Mouse (Mus musculus) intestine, postnatal 0 days (tissue): ENCODE data around the gene Ost4. TPM values are rescaled to one million over a fixed set of nuclear protein-coding genes. Genes with fewer than 3 reads are reported as not detected.

ENCODE experiments used
- ATAC-seq: fragments of 200-750 bp; cut with Nextera tagmentation; 2 replicates; pipeline ENCODE4 v1.8.0; 2017; ENCODE audit warnings: mild to moderate bottlenecking, moderate TSS enrichment, moderate library complexity
- H3K27ac ChIP-seq: fragments of 300-500 bp; sonication (generic); 2 replicates; pipeline ENCODE4 v1.5.1; 2014; ENCODE audit warnings: mild to moderate bottlenecking, low read depth, low read length, moderate library complexity
- H3K27me3 ChIP-seq: fragments of 300-500 bp; sonication (generic); replicated peaks from 2 replicates; pipeline ENCODE4 v1.6.1; 2014; ENCODE audit warnings: low read length, mixed read lengths; ENCODE audit not compliant: control insufficient read depth, insufficient read depth
- H3K36me3 ChIP-seq: fragments of 300-500 bp; sonication (generic); 2 replicates; pipeline ENCODE4 v1.6.1; 2014; ENCODE audit warnings: mild to moderate bottlenecking, moderate library complexity; ENCODE audit not compliant: control insufficient read depth, insufficient read depth
- H3K4me1 ChIP-seq: fragments of 300-500 bp; sonication (generic); replicated peaks from 2 replicates; pipeline ENCODE4 v1.6.1; 2014; ENCODE audit warnings: antibody characterized with exemption, low read length, mixed read lengths; ENCODE audit not compliant: control insufficient read depth, insufficient read depth
- H3K4me2 ChIP-seq: fragments of 300-500 bp; sonication (generic); replicated peaks from 2 replicates; pipeline ENCODE4 v1.6.1; 2014; ENCODE audit warnings: low read depth, mild to moderate bottlenecking, moderate library complexity
- H3K4me3 ChIP-seq: fragments of 300-500 bp; sonication (generic); 2 replicates; pipeline ENCODE4 v1.5.1; 2014; ENCODE audit warnings: low read depth, low read length
- H3K9ac ChIP-seq: fragments of 300-500 bp; sonication (generic); 2 replicates; pipeline ENCODE4 v1.6.1; 2014; ENCODE audit warnings: mild to moderate bottlenecking, low read depth, low read length
- H3K9me3 ChIP-seq: fragments of 300-500 bp; sonication (generic); 2 replicates; pipeline ENCODE4 v1.6.1; 2016; ENCODE audit warnings: mixed run types; ENCODE audit not compliant: control insufficient read depth
- CTCF ChIP-seq: sonication (generic); IDR thresholded peaks from 2 replicates; pipeline ENCODE4 v1.5.1; 2016; ENCODE audit warnings: low read depth, mild to moderate bottlenecking, control low read depth, antibody characterized with exemption, moderate library complexity
- WGBS: fragments of 180-500 bp; shearing (Covaris S2); extraction: QIAGEN DNeasy Blood & Tissue Kit; methylation state at CpG from one replicate; pipeline ENCODE4 v1.1.7; 2014; 5-methylcytosine and 5-hydroxymethylcytosine counted together
- polyA plus RNA-seq: library from polyadenylated mRNA; unstranded; fragments of >200 nt; fragmentation: Nextera tagmentation; extraction: Ambion mirVana; gene quantifications from 2 replicates; pipeline ENCODE4 v1.2.1, GENCODE M21; 2015

Gene Ost4
- polyA plus RNA-seq, 1 experiment from 2014 or later = 495 TPM

DNA sequence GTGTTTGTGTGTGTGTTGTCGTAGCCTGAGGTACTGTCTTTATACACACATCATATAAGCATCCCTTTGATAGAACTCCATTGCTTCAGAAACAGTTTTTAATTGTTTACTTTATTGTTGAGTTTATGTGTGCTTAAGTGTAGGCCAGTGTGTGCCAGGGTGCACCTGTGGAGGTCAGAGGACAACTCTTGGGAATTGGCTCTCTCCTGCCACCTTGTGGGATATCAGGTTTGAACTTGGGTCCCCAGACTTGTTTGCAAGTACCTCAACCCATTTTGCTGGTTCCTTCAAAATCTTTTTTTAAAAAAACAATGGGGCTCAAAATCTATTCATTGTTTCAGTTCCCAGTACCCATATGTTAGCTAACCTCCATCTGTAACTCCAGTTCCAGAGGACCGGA, 35.4 kb upstream of the Ost4 start:
- Histone ChIP-seq H3K4me1 (no peaks in the 10 kb centered on the region), H3K9me3 (no peaks in the 10 kb centered on the region), H3K4me3 (no peak overlapping the region), H3K9ac (no peak overlapping the region), H3K27ac (no peak overlapping the region), H3K4me2 (no peak overlapping the region), H3K36me3 (no peaks in the 10 kb centered on the region), H3K27me3 (no peaks in the 10 kb centered on the region)
- WGBS = 92% methylated on average over 2 of the region's 2 CpGs
- no peak for ATAC-seq
- TF ChIP-seq CTCF = peak; percentile 73

GRCm38 (mm10) chr5:30934725-30935461, 27.3 kb upstream of the Ost4 start:
- 93% methylated on average over 5 of the region's 5 CpGs for WGBS
- no peak overlapping the region for H3K27ac ChIP-seq

GRCm38 (mm10) chr5:30933705-30934104, 26.1 kb upstream of the Ost4 start:
- H3K27me3 ChIP-seq = no peaks in the 10 kb centered on the region
- peaks cover 4% of the 10 kb centered on the region; the same call in 1 of the 2 replicates for H3K36me3 ChIP-seq
- no peak for TF ChIP-seq CTCF
- no peak for ATAC-seq
- no peak overlapping the region for H3K9ac ChIP-seq
- no peak overlapping the region for H3K4me2 ChIP-seq
- no peaks in the 10 kb centered on the region for H3K9me3 ChIP-seq
- H3K27ac ChIP-seq = no peak overlapping the region
- H3K4me3 ChIP-seq = no peak overlapping the region
- H3K4me1 ChIP-seq = no peaks in the 10 kb centered on the region
- WGBS = 70% methylated on average over 5 of the region's 5 CpGs

More at GRCm38 (mm10) chr5:30934725-30935461, 27.3 kb upstream of the Ost4 start:
- H3K27me3 ChIP-seq = no peaks in the 10 kb centered on the region
- no peak for ATAC-seq
- no peak overlapping the region for H3K9ac ChIP-seq
- H3K4me3 ChIP-seq = no peak overlapping the region
- H3K4me1 ChIP-seq = no peaks in the 10 kb centered on the region
- H3K4me2 ChIP-seq = no peak overlapping the region
- H3K36me3 ChIP-seq = peaks cover 4% of the 10 kb centered on the region; the same call in 1 of the 2 replicates
- H3K9me3 ChIP-seq = no peaks in the 10 kb centered on the region
- TF ChIP-seq CTCF = peak; percentile 41; the same call in 1 of the 2 replicates

DNA sequence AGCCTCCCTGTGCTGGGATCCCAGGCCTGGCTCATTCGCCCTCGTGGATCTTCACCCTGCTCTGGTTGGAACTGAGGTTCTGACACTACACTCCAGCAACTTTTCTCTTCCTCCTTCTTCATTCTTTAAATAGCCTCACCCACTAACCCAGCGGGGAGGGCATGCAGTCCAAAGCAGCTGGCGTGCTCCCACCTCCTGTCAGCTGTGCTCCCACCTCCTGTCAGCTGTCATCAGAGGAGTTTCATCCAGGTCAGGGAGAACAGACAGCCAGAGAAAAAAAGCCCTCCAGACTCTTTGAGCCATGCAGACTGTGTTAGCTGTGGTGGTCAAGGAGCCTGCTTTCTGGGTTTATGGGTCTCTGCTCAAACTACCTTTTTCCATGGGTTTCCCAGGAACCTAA, 23.8 kb upstream of the Ost4 start:
- WGBS = 85% methylated on average over 4 of the region's 4 CpGs
- Histone ChIP-seq H3K9ac (no peak overlapping the region), H3K27me3 (no peaks in the 10 kb centered on the region), H3K27ac (no peak overlapping the region), H3K4me3 (no peak overlapping the region), H3K4me1 (no peaks in the 10 kb centered on the region), H3K9me3 (no peaks in the 10 kb centered on the region), H3K36me3 (peaks cover 4% of the 10 kb centered on the region; the same call in 1 of the 2 replicates), H3K4me2 (no peak overlapping the region)
- no peak for TF ChIP-seq CTCF
- no peak for ATAC-seq

DNA sequence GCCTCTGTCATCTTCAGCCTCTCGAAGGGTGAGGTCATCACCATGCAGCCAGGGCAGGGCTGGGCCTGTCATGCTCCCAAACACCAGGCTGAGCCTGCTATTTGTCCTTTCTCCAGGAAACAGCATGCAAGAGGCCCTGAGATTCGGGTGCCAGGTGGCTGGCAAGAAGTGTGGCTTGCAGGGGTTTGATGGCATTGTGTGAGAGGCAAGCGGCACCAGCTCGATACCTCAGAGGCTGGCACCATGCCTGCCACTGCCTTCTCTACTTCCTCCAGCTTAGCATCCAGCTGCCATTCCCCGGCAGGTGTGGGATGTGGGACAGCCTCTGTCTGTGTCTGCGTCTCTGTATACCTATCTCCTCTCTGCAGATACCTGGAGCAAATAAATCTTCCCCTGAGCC, 23.3 kb upstream of the Ost4 start:
- Histone ChIP-seq H3K27me3 (no peaks in the 10 kb centered on the region), H3K27ac (no peak overlapping the region), H3K4me2 (no peak overlapping the region), H3K4me3 (no peak overlapping the region), H3K9ac (no peak overlapping the region), H3K9me3 (no peaks in the 10 kb centered on the region), H3K4me1 (no peaks in the 10 kb centered on the region), H3K36me3 (peaks cover 4% of the 10 kb centered on the region; the same call in 1 of the 2 replicates)
- ATAC-seq = no peak
- WGBS = 83% methylated on average over 6 of the region's 6 CpGs
- no peak for TF ChIP-seq CTCF

DNA sequence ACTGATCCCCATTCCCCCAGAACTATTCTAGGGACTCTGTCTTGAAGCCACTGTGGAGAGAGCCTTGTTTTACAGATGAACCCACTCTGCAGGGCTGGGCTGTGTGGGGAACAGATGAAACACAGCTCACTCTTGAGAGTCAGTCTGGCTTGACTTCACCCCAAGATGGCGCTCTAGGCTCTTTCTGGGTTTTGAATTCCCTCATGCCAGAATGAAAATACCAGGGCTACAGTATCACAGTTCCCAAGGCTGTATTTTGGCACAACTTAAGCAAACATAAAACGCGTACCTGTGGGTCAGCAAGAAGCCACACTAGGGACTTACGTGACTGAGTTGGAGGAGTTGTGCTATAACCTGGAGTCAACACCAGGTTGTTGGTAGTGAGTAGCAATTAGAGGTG, 22.5 kb upstream of the Ost4 start:
- Histone ChIP-seq H3K4me1 (no peaks in the 10 kb centered on the region), H3K9ac (no peak overlapping the region), H3K9me3 (no peaks in the 10 kb centered on the region), H3K27ac (no peak overlapping the region), H3K4me3 (no peak overlapping the region), H3K4me2 (no peak overlapping the region), H3K27me3 (no peaks in the 10 kb centered on the region), H3K36me3 (peaks cover 4% of the 10 kb centered on the region; the same call in 1 of the 2 replicates)
- no peak for ATAC-seq
- peak; percentile 86 for TF ChIP-seq CTCF
- WGBS = 43% methylated on average over 4 of the region's 4 CpGs
